Mouse (Mus musculus): ENCODE measurements around the gene Scg5. TPM values are rescaled to one million over a fixed set of nuclear protein-coding genes. Genes with fewer than 3 reads are reported as not detected.

Scg5 gene
- polyA plus RNA-seq, 1 experiment = 2.7 TPM

- Histone ChIP-seq H3K9ac (ENCODE audit: low read depth, poor library complexity, severe bottlenecking) (no peak overlapping the region), H3K27ac (ENCODE audit: insufficient read depth, low read length) (no peak overlapping the region), H3K4me1 (ENCODE audit: control insufficient read depth, insufficient read depth, low read length) (no peaks in the 10 kb centered on the region), H3K27me3 (ENCODE audit: control insufficient read depth, insufficient read depth, low read length, poor library complexity, severe bottlenecking) (0 out of 2 replicates have a peak, but pooled peaks cover 1% of the 10 kb centered on the region), H3K36me3 (ENCODE audit: control insufficient read depth, insufficient read depth, low read length, poor library complexity, severe bottlenecking) (no peaks in the 10 kb centered on the region), H3K9me3 (replicated peaks; ENCODE audit: control insufficient read depth, insufficient read depth, low read length, poor library complexity, severe bottlenecking) (peaks cover 16% of the 10 kb centered on the region), H3K4me3 (ENCODE audit: low read depth, low read length) (no peak overlapping the region)
- TF ChIP-seq EP300 (IDR thresholded peaks at IDR 0.05; ENCODE audit: insufficient read depth, low read depth, low read length) = no peak
- TF ChIP-seq POLR2A (IDR thresholded peaks at IDR 0.05; ENCODE audit: insufficient read depth, low read length) = no peak
- no peak for TF ChIP-seq CTCF (IDR thresholded peaks at IDR 0.05; ENCODE audit: low read depth, low read length)
These were observed 28.1 kb downstream of the Scg5 start for GRCm38 (mm10) chr2:113800846-113801245.

DNA sequence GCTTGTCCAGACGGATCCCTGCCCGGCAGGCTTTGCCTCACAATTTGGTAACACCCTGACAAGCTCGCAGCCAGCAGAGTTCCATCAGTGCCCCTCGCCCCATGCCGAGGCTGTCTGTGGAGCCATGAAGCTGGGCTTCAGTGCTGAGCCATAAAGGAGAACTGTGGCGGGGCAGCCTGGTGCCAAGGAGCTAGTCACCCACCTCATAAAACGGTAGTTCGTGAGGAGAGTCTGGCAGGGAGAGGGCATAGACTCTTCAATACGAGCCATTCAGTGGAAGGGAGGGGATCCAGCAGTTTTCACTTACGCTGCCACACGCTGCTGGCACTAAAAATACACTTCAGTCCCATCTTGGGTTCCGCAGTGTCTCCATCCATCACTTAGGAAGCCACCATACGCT, 30.3 kb downstream of the Scg5 start:
- Histone ChIP-seq H3K27me3 (ENCODE audit: control insufficient read depth, insufficient read depth, low read length, poor library complexity, severe bottlenecking) (no peaks in the 10 kb centered on the region), H3K27ac (ENCODE audit: insufficient read depth, low read length) (no peak overlapping the region), H3K36me3 (ENCODE audit: control insufficient read depth, insufficient read depth, low read length, poor library complexity, severe bottlenecking) (no peaks in the 10 kb centered on the region), H3K9ac (ENCODE audit: low read depth, poor library complexity, severe bottlenecking) (no peak overlapping the region), H3K4me3 (ENCODE audit: low read depth, low read length) (no peak overlapping the region), H3K9me3 (replicated peaks; ENCODE audit: control insufficient read depth, insufficient read depth, low read length, poor library complexity, severe bottlenecking) (peaks cover 16% of the 10 kb centered on the region), H3K4me1 (ENCODE audit: control insufficient read depth, insufficient read depth, low read length) (no peaks in the 10 kb centered on the region)
- TF ChIP-seq POLR2A (IDR thresholded peaks at IDR 0.05; ENCODE audit: insufficient read depth, low read length) (no peak), EP300 (IDR thresholded peaks at IDR 0.05; ENCODE audit: insufficient read depth, low read depth, low read length) (no peak), CTCF (IDR thresholded peaks at IDR 0.05; ENCODE audit: low read depth, low read length) (no peak)

DNA sequence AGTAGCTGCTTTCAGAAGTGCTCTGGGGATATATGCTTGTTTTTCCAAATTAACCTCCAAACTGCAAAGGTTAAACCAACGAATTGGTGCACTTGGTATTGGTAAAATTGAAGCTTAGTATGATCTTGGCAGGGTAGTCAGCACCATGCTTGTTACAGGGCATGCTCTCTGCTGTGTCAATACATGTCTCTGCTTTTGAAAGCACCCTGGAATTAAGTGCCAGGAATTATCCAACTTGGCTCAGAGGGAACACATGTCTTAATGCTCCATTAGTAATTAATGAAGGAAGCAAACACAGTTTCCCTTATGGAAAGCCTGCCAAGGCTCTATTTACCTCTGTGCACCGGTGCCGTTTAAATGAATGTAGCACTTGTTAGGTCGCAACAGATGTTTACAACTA, 33.7 kb downstream of the Scg5 start:
- no peak overlapping the region for H3K9ac ChIP-seq (ENCODE audit: low read depth, poor library complexity, severe bottlenecking)
- H3K27ac ChIP-seq (ENCODE audit: insufficient read depth, low read length) = no peak overlapping the region
- H3K36me3 ChIP-seq (ENCODE audit: control insufficient read depth, insufficient read depth, low read length, poor library complexity, severe bottlenecking) = no peaks in the 10 kb centered on the region
- peaks cover 16% of the 10 kb centered on the region for H3K9me3 ChIP-seq (replicated peaks; ENCODE audit: control insufficient read depth, insufficient read depth, low read length, poor library complexity, severe bottlenecking)
- H3K4me1 ChIP-seq (ENCODE audit: control insufficient read depth, insufficient read depth, low read length) = no peaks in the 10 kb centered on the region
- no peak overlapping the region for H3K4me3 ChIP-seq (ENCODE audit: low read depth, low read length)
- H3K27me3 ChIP-seq (ENCODE audit: control insufficient read depth, insufficient read depth, low read length, poor library complexity, severe bottlenecking) = no peaks in the 10 kb centered on the region
- no peak for TF ChIP-seq POLR2A (IDR thresholded peaks at IDR 0.05; ENCODE audit: insufficient read depth, low read length)
- no peak for TF ChIP-seq CTCF (IDR thresholded peaks at IDR 0.05; ENCODE audit: low read depth, low read length)
- no peak for TF ChIP-seq EP300 (IDR thresholded peaks at IDR 0.05; ENCODE audit: insufficient read depth, low read depth, low read length)

GRCm38 (mm10) chr2:113793521-113793920, 35.4 kb downstream of the Scg5 start:
- no peak overlapping the region for H3K27ac ChIP-seq (ENCODE audit: insufficient read depth, low read length)
- H3K4me3 ChIP-seq (ENCODE audit: low read depth, low read length) = no peak overlapping the region
- TF ChIP-seq POLR2A (IDR thresholded peaks at IDR 0.05; ENCODE audit: insufficient read depth, low read length) (no peak), CTCF (IDR thresholded peaks at IDR 0.05; ENCODE audit: low read depth, low read length) (no peak), EP300 (IDR thresholded peaks at IDR 0.05; ENCODE audit: insufficient read depth, low read depth, low read length) (no peak)
- no peaks in the 10 kb centered on the region for H3K27me3 ChIP-seq (ENCODE audit: control insufficient read depth, insufficient read depth, low read length, poor library complexity, severe bottlenecking)
- no peaks in the 10 kb centered on the region for H3K36me3 ChIP-seq (ENCODE audit: control insufficient read depth, insufficient read depth, low read length, poor library complexity, severe bottlenecking)
- peaks cover 16% of the 10 kb centered on the region for H3K9me3 ChIP-seq (replicated peaks; ENCODE audit: control insufficient read depth, insufficient read depth, low read length, poor library complexity, severe bottlenecking)
- H3K4me1 ChIP-seq (ENCODE audit: control insufficient read depth, insufficient read depth, low read length) = no peaks in the 10 kb centered on the region
- H3K9ac ChIP-seq (ENCODE audit: low read depth, poor library complexity, severe bottlenecking) = no peak overlapping the region

DNA sequence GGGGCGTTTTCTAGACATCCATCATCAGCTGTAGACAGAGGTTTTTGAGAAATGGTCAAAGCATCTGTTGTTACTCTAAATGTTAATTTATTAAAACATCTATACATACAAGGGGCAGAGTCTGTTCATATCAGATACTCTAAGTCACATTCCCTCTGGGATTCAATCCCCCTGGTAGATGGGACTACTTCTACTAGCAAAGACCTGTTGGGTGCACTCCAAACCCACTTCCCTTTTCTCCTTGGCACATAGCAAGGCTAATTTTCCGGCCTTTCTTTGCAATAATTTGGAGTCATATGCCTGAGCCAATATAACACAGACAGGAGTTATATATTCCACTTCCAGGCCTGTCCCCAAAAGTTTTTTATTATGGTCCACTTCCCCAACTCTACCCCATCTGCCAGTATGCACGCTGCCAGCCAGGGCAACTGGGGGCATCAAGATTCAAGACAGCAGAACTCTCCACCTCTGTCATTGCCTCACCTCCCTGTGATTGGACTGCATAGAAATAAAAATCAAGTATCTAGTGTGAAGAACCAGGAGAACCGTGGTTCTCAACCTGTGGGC, 40.0 kb downstream of the Scg5 start:
- TF ChIP-seq EP300 (IDR thresholded peaks at IDR 0.05; ENCODE audit: insufficient read depth, low read depth, low read length) (no peak), CTCF (IDR thresholded peaks at IDR 0.05; ENCODE audit: low read depth, low read length) (no peak), POLR2A (IDR thresholded peaks at IDR 0.05; ENCODE audit: insufficient read depth, low read length) (no peak)
- no peaks in the 10 kb centered on the region for H3K36me3 ChIP-seq (ENCODE audit: control insufficient read depth, insufficient read depth, low read length, poor library complexity, severe bottlenecking)
- H3K4me3 ChIP-seq (ENCODE audit: low read depth, low read length) = no peak overlapping the region
- no peak overlapping the region for H3K27ac ChIP-seq (ENCODE audit: insufficient read depth, low read length)
- no peaks in the 10 kb centered on the region for H3K9me3 ChIP-seq (replicated peaks; ENCODE audit: control insufficient read depth, insufficient read depth, low read length, poor library complexity, severe bottlenecking)
- no peaks in the 10 kb centered on the region for H3K4me1 ChIP-seq (ENCODE audit: control insufficient read depth, insufficient read depth, low read length)
- H3K9ac ChIP-seq (ENCODE audit: low read depth, poor library complexity, severe bottlenecking) = no peak overlapping the region
- no peaks in the 10 kb centered on the region for H3K27me3 ChIP-seq (ENCODE audit: control insufficient read depth, insufficient read depth, low read length, poor library complexity, severe bottlenecking)

- Histone ChIP-seq H3K36me3 (ENCODE audit: control insufficient read depth, insufficient read depth, low read length, poor library complexity, severe bottlenecking) (no peaks in the 10 kb centered on the region), H3K27ac (ENCODE audit: insufficient read depth, low read length) (no peak overlapping the region), H3K27me3 (ENCODE audit: control insufficient read depth, insufficient read depth, low read length, poor library complexity, severe bottlenecking) (no peaks in the 10 kb centered on the region), H3K9ac (ENCODE audit: low read depth, poor library complexity, severe bottlenecking) (no peak overlapping the region), H3K4me1 (ENCODE audit: control insufficient read depth, insufficient read depth, low read length) (no peaks in the 10 kb centered on the region), H3K4me3 (ENCODE audit: low read depth, low read length) (no peak overlapping the region), H3K9me3 (replicated peaks; ENCODE audit: control insufficient read depth, insufficient read depth, low read length, poor library complexity, severe bottlenecking) (no peaks in the 10 kb centered on the region)
- TF ChIP-seq POLR2A (IDR thresholded peaks at IDR 0.05; ENCODE audit: insufficient read depth, low read length) (no peak), EP300 (IDR thresholded peaks at IDR 0.05; ENCODE audit: insufficient read depth, low read depth, low read length) (no peak), CTCF (IDR thresholded peaks at IDR 0.05; ENCODE audit: low read depth, low read length) (no peak)
These were observed 41.0 kb downstream of the Scg5 start for GRCm38 (mm10) chr2:113787882-113788281.
